Mouse (Mus musculus): Measurements from ENCODE around the gene Ezh2. TPM values are rescaled to one million over a fixed set of nuclear protein-coding genes. Genes with fewer than 3 reads are reported as not detected.
"Not testable (repeated sequence)": the region's sequence is repeated elsewhere in the genome, so short reads cannot be mapped to it uniquely, and the experiment has no call there.

Ezh2 gene
- 156 and 165 TPM in 2 replicates for polyA plus RNA-seq (2015; fragmentation: Nextera tagmentation; extraction: Ambion mirVana)

DNA sequence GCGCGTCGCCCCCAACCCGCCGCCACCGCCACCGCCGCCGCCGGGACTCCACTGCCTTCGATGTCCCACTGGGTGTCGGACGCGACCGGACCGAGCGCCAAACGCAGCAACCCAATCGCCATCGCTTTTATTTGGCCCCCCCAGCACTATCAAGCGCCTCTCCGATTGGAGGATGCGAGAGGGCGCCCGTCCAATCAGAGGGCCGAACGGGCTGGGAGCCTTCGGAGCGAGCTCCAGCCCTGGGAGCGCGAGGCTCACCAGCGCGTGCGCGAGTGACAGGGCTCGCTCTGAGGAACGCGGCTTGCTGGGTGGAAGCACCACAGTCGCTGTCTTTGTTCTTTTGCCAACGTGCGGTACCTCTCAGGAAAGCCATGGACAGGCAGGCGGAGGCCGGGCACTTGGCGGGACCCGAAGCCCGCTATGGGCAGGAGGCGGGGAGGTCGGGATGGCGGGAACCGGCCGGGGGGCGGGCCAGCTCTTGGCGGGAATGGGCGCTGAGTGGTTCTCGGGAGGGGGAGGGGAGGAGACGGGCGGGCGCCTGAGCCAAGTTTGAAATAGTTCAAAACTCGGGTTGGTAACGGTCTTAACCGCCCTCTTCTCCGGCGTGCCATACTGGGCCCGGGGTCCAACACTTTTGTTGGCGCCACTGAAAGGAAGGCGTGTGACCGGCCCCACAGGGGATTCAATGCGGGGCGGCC is at the start of gene Ezh2:
Gene Ezh2 (minus strand): TSS at position 416 of the 698 bp plus-strand sequence.
- Histone ChIP-seq H3K4me3 (peak within 1 kb of the TSS; percentile 79), H3K27ac (replicated peaks) (peak within 1 kb of the TSS; percentile 99), H3K27me3 (no peaks in the 10 kb centered on the region), H3K36me3 (no peaks in the 10 kb centered on the region), H3K4me2 (replicated peaks) (peak within 1 kb of the TSS; percentile 82), H3K4me1 (peaks cover 32% of the 10 kb centered on the region), H3K9ac (replicated peaks) (peak within 1 kb of the TSS; percentile 96), H3K9me3 (no peaks in the 10 kb centered on the region)
- under 1% methylated on average over 63 of the region's 69 CpGs for WGBS
- ATAC-seq (replicated peaks) = peak; percentile 99

DNA sequence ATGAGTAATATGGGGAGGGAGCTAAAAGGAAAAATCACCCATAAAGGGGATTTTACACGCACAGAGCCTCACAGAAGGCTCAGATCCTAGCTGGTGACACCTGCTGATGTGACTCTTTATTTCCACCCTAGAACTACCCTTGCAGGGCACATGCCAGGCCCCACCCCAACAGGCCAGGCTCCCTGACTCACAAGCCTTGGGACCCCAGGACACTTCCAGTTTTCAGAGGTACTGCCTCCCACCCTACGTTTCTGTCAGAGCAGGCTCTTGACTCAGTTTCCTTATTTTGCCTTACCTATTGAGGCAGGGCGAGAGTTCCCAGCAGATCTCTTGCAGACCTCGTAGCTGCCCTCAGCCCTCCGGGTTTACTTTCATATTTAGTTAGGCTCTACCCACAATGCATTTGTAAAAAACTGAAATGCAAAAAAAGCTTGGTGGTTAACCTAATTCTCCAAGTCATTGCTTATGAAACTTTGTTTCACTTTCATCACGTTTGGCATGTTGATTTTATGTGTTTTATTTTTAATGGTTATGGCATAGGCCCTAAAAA is 41.5 kb upstream of the Ezh2 start:
- H3K9ac ChIP-seq (replicated peaks) = no peak overlapping the region
- ATAC-seq (replicated peaks) = no peak
- no peaks in the 10 kb centered on the region for H3K27me3 ChIP-seq
- no peak overlapping the region for H3K4me3 ChIP-seq
- no peak overlapping the region for H3K27ac ChIP-seq (replicated peaks)
- H3K4me2 ChIP-seq (replicated peaks) = no peak overlapping the region
- H3K36me3 ChIP-seq = no peaks in the 10 kb centered on the region
- H3K4me1 ChIP-seq = no peaks in the 10 kb centered on the region
- 69% methylated on average over 6 of the region's 6 CpGs for WGBS
- no peaks in the 10 kb centered on the region for H3K9me3 ChIP-seq

DNA sequence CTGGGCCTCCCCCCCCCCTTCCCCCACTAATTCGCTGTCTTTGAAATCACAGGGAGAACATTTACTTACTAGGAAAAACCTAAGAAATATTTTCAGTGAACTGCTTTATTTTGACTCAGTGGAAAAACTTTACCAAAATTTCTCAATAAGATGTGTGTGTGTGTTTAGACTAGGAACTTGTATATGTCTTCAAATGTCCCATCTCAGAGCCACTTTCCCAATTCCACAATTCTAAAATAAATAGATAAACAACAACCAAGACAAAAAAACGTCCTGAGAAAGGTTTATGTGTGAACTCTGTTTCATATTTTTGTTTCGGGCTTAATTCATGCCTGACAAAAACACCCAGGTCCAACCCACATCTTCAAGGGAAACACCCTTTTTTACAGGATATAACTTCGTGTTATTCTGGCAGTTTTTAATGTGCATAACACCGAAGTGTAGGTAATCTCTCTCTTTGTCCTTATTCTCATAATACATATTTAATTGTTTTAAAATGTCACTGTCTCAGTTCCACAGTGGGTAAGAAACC is 40.9 kb upstream of the Ezh2 start:
- no peaks in the 10 kb centered on the region for H3K36me3 ChIP-seq
- H3K4me1 ChIP-seq = no peaks in the 10 kb centered on the region
- no peak overlapping the region for H3K4me2 ChIP-seq (replicated peaks)
- no peak overlapping the region for H3K27ac ChIP-seq (replicated peaks)
- no peak for ATAC-seq (replicated peaks)
- H3K27me3 ChIP-seq = no peaks in the 10 kb centered on the region
- WGBS = 77% methylated on average over 5 of the region's 5 CpGs
- no peaks in the 10 kb centered on the region for H3K9me3 ChIP-seq
- H3K4me3 ChIP-seq = no peak overlapping the region
- H3K9ac ChIP-seq (replicated peaks) = no peak overlapping the region

DNA sequence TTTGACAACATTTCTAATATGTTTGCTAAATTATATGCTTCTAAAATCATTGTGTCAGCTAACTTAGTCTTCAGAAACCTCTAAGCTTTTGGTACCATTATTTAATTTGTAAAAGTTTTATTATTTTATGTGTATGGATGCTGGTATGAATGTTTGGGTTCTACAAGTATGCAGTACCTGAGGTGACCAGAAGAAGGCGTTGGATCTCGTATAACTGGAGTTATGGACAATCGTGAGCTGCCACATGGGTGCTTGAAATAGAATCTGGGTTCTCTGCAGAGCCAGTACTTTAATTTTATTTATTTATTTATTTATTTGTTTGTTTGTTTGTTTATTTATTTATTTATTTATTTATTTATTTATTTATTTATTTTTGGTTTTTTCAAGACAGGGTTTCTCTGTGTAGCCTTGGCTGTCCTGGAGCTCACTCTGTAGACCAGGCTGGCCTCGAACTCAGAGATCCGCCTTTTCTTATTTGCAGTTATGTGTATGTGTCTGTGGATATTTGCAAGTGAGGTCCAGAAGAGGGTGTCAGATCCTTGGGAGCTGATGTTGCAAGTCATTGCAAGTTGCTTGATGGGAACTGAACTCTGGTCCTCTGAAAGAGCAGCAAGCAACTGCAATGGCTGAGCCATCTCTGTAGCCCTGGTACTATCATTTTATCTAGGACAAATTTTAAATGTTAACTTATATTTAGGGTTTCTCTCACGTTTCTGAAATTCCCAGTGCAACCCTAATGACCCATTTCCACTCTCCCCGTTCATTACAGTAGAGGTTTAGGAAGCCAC is 40.3 kb upstream of the Ezh2 start:
- no peak for ATAC-seq (replicated peaks)
- no peaks in the 10 kb centered on the region for H3K36me3 ChIP-seq
- H3K4me2 ChIP-seq (replicated peaks) = no peak overlapping the region
- no peaks in the 10 kb centered on the region for H3K9me3 ChIP-seq
- H3K27me3 ChIP-seq = no peaks in the 10 kb centered on the region
- no peak overlapping the region for H3K4me3 ChIP-seq
- no peak overlapping the region for H3K27ac ChIP-seq (replicated peaks)
- WGBS = 78% methylated on average over 7 of the region's 7 CpGs
- no peaks in the 10 kb centered on the region for H3K4me1 ChIP-seq
- no peak overlapping the region for H3K9ac ChIP-seq (replicated peaks)

DNA sequence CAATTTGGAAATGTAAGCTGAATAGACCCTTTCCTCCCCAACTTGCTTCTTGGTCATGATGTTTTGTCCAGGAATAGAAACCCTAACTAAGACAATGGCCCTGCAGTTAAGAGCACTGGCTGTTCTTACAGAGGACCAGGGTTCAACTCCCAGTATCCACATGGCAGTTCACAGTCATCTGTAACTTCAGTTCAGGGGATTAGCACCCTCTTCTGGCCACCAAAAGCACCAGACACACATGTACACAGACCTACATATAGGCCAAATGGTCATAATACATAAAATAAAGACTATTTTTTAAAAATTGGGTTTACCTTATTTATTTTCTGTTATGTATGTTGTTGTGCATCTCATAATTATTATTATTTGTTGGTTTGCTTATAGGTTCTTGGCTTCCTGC is 38.3 kb upstream of the Ezh2 start:
- Histone ChIP-seq H3K4me1 (no peaks in the 10 kb centered on the region), H3K27me3 (no peaks in the 10 kb centered on the region), H3K36me3 (no peaks in the 10 kb centered on the region), H3K9me3 (no peaks in the 10 kb centered on the region), H3K27ac (replicated peaks) (no peak overlapping the region), H3K4me3 (no peak overlapping the region), H3K4me2 (replicated peaks) (no peak overlapping the region), H3K9ac (replicated peaks) (no peak overlapping the region)
- no peak for ATAC-seq (replicated peaks)

DNA sequence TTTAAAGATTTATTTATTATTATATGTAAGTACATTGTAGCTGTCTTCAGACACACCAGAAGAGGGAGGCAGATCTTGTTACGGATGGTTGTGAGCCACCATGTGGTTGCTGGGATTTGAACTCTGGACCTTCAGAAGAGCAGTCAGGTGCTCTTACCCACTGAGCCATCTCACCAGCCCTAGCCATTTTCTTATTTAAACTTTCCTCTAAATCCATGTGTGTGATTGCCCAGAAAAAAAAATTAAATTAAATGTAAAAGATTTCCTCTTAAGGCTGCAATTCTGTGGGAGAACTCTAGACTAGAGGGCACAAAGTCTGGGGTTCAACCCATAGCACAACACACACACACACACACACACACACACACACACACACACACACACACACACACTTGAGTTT is 34.9 kb upstream of the Ezh2 start:
- 71% methylated on average over 1 of the region's 1 CpGs for WGBS
- ATAC-seq (replicated peaks); H3K27me3 ChIP-seq; H3K9me3 ChIP-seq; H3K4me1 ChIP-seq; H3K4me2 ChIP-seq (replicated peaks); H3K27ac ChIP-seq (replicated peaks); H3K36me3 ChIP-seq; H3K9ac ChIP-seq (replicated peaks); H3K4me3 ChIP-seq: not testable (repeated sequence)

DNA sequence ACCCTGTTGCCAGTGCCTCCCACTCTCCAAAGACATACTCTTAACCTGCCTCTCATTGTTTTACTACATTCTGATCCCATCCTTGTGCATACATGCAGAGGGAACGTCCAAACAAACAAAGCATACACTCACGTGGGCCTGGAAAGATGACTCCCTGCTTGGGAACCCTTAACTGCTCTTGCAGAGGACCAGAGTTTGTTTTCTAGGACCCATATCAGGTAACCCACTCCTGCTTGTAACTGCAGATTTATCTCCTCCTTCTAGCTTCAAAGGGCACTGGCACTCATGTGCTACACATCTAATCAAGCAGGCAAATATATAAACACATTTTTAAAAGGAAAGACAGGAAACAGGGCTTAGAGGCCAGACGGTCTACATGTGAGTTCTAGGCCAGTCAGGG is 32.8 kb upstream of the Ezh2 start:
- H3K27ac ChIP-seq (replicated peaks) = no peak overlapping the region
- no peaks in the 10 kb centered on the region for H3K9me3 ChIP-seq
- ATAC-seq (replicated peaks) = no peak
- no peak overlapping the region for H3K4me3 ChIP-seq
- H3K36me3 ChIP-seq = no peaks in the 10 kb centered on the region
- no peak overlapping the region for H3K9ac ChIP-seq (replicated peaks)
- no peaks in the 10 kb centered on the region for H3K27me3 ChIP-seq
- H3K4me2 ChIP-seq (replicated peaks) = no peak overlapping the region
- no peaks in the 10 kb centered on the region for H3K4me1 ChIP-seq
- 61% methylated on average over 3 of the region's 3 CpGs for WGBS

DNA sequence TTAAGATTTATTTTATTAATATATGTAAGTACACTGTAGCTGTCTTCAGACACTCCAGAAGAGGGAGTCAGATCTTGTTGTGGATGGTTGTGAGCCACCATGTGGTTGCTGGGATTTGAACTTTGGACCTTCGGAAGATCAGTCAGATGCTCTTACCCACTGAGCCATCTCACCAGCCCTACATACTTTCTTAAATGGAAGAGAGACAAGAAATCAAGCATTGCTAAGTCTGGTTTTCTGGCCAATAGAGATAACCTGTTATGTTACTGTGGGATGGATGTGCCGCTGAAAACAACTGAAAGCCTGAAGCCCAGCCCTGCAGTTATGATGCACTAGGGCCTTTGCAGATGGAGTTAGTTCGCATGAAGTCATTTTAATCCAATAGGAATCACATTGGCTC is 31.8 kb upstream of the Ezh2 start:
- not testable (repeated sequence) for H3K27me3 ChIP-seq; H3K9ac ChIP-seq (replicated peaks); H3K4me1 ChIP-seq; H3K4me3 ChIP-seq; H3K27ac ChIP-seq (replicated peaks); H3K9me3 ChIP-seq; H3K36me3 ChIP-seq; H3K4me2 ChIP-seq (replicated peaks); ATAC-seq (replicated peaks)
- 94% methylated on average over 3 of the region's 3 CpGs for WGBS

DNA sequence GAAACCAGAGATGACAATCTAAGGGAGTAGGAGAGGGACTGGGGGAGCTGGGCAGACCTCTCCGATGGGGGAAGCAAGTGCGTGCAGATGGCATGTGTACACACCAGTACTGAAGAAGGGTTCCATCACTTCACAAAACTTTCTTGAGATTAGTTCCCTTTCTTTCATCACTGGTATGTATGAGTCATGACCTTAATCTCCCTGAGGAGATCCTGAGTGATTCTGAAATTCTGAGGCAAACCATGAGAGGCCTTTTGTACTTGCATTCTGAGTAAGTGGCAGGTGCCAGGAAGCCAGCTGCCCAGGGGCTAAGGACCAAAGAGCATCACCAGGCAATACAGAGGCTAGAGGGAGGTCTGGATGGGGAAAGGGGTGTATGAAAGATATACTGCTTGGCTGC is 25.9 kb upstream of the Ezh2 start:
- Histone ChIP-seq H3K4me2 (replicated peaks) (no peak overlapping the region), H3K36me3 (no peaks in the 10 kb centered on the region), H3K9ac (replicated peaks) (no peak overlapping the region), H3K9me3 (no peaks in the 10 kb centered on the region), H3K4me3 (no peak overlapping the region), H3K27me3 (no peaks in the 10 kb centered on the region), H3K27ac (replicated peaks) (no peak overlapping the region), H3K4me1 (no peaks in the 10 kb centered on the region)
- no peak for ATAC-seq (replicated peaks)
- WGBS = 80% methylated on average over 2 of the region's 2 CpGs

DNA sequence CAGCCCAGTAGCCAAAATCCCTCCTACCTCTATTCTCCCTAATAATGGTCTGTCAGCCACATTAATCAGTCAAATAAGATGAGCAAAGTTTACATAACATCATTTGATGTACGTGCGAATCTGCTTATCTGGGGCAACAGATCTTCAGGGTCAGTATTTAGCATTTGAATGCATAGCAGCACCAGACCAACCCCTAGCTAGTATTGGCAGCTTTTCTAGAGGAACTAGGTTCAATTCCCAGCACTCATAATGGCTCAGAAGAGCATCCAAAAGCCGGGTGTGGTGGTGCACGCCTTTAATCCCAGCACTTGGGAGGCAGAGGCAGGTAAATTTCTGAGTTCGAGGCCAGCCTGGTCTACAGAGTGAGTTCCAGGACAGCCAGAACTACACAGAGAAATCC is 13.2 kb upstream of the Ezh2 start:
- H3K4me2 ChIP-seq (replicated peaks); H3K27ac ChIP-seq (replicated peaks); H3K4me3 ChIP-seq; H3K4me1 ChIP-seq; H3K9me3 ChIP-seq; H3K27me3 ChIP-seq; ATAC-seq (replicated peaks); H3K36me3 ChIP-seq; H3K9ac ChIP-seq (replicated peaks): not testable (repeated sequence)
- WGBS = 68% methylated on average over 5 of the region's 5 CpGs

DNA sequence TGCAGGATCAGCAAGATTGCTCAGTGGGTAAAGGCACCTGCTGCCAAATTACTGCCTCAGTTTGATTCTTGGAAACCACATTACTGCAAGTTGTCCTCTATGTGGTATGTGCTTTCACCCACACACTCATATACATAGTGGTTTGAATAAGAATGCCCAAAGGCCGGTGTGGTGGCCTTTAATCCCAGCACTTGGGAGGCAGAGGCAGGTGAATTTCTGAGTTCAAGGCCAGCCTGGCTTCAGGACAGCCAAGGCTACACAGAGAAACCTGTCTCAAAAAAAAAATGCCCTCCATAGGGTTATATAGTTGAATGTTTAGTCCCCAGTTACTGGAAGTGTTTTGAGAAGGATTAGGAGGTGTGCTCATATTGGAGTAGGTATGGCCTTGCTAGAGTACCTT is 6.8 kb upstream of the Ezh2 start:
- no peaks in the 10 kb centered on the region for H3K27me3 ChIP-seq
- no peaks in the 10 kb centered on the region for H3K9me3 ChIP-seq
- H3K4me2 ChIP-seq (replicated peaks) = no peak overlapping the region
- H3K4me1 ChIP-seq = no peaks in the 10 kb centered on the region
- ATAC-seq (replicated peaks) = no peak
- no peaks in the 10 kb centered on the region for H3K36me3 ChIP-seq
- H3K9ac ChIP-seq (replicated peaks) = no peak overlapping the region
- WGBS = 72% methylated on average over 1 of the region's 1 CpGs
- no peak overlapping the region for H3K4me3 ChIP-seq
- no peak overlapping the region for H3K27ac ChIP-seq (replicated peaks)

DNA sequence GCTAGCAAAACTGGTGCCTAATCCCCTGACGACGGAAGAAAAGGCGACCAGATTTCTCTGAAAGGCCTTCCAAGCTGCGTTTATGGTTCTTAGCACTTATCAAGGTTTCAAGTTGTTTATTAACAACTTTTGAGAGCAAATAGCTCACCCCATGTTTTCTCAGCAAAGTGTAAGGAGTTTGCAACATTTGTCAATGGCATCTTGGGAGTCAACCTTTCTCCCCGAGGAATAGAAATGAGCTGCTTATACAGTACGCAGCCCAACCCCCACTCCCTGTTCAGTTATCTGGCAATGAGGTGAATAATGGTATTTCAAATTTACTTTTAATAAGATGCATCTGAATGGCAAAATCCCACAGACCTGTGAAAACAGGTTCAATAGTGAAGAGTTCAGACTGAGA is 555 bp upstream of the Ezh2 start:
- Histone ChIP-seq H3K4me1 (peaks cover 26% of the 10 kb centered on the region), H3K27ac (replicated peaks) (peak overlapping the region; percentile 99), H3K9ac (replicated peaks) (peak overlapping the region; percentile 96), H3K36me3 (no peaks in the 10 kb centered on the region), H3K27me3 (no peaks in the 10 kb centered on the region), H3K4me3 (peak overlapping the region; percentile 79), H3K9me3 (no peaks in the 10 kb centered on the region), H3K4me2 (replicated peaks) (peak overlapping the region; percentile 82)
- ATAC-seq (replicated peaks) = no peak
- WGBS = 1% methylated on average over 6 of the region's 6 CpGs

Measured in forebrain, embryonic 15.5 days (tissue).